Mouse (Mus musculus): ENCODE results near the gene Rad51b.

- TF ChIP-seq GATA1 (IDR thresholded peaks at IDR 0.05; ENCODE audit: borderline replicate concordance, low read length) (no peak), CTCF (IDR thresholded peaks at IDR 0.05; ENCODE audit: low read depth, low read length) (peak; percentile 80), GATA2 (IDR thresholded peaks at IDR 0.05; ENCODE audit: borderline replicate concordance, low read depth, low read length) (0 out of 2 replicates have a peak, but pooled peaks have one; percentile 28), TAL1 (conservative IDR thresholded peaks at IDR 0.05; ENCODE audit: low read depth, low read length) (peak; percentile 77), POLR2AphosphoS5 (IDR thresholded peaks at IDR 0.05; ENCODE audit: insufficient replicate concordance, low read depth, low read length) (no peak)
Observed at GRCm38 (mm10) chr12:79612334-79613060, 315.4 kb downstream of the Rad51b start.
